Mouse (Mus musculus) heart, postnatal 36 days (tissue): ENCODE measurements around the gene Gm4756. TPM values are rescaled to one million over a fixed set of nuclear protein-coding genes. Genes with fewer than 3 reads are reported as not detected.
"Not testable (repeated sequence)": the region's sequence is repeated elsewhere in the genome, so short reads cannot be mapped to it uniquely, and the experiment has no call there.

ENCODE experiments used
- DNase-seq, 2 experiments: peaks; one replicate each; pipeline ENCODE4 v3.0.0; 2021 to 2022
- intact Hi-C: fragments of 180-260 bp; cut with DNase I; formaldehyde crosslinking; loops from one replicate; pipeline ENCODE4 v1.15.1; 2025
- total RNA-seq, 2 experiments: library from RNA; stranded (reverse); gene quantifications; 2 replicates each; pipeline ENCODE4 v1.2.3; 2021

Gene Gm4756
- total RNA-seq, 2 experiments from 2014 or later: not detected

DNA sequence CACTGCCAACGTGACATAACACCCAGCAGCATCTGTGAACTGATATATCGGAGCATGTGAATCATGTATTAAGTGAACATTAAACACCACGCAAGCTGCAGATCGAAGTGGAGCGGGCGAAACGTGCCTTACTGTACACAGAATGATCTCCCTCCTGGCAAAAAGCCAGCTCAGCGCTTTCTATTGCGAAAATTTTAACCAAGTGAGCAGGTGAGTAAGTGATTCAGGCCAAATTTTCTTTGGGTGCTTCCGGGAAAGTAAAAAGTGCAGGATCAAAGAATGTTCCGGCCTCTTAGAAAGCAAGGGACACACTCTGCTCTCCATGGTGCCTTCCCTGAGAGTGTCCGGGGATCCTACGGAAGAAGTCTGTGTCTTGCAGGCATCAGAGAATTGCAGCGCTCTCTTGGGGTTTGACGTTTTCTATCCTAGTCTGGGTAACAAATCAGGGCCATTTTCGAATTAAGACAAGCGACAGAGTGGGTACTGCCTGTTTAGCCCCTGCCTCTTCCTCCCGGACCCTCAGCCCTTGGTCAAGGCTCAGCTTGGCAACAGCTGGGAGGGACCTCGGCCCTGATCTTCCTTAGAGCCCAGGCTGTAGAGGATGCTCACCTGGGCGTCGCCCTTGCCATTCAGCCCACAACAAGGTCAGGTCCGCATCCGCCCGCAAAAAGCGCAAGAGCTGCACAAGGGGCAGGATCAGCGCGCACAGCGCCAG, 14.7 kb upstream of the Gm4756 start:
- intact Hi-C loops: loop anchor here (5.0 kb wide), 2 partner anchors 98 to 127 kb away; partner anchors contain the start of gene Pcnx4
- peak in 1 of 2 experiments; percentile 46 for DNase-seq

DNA sequence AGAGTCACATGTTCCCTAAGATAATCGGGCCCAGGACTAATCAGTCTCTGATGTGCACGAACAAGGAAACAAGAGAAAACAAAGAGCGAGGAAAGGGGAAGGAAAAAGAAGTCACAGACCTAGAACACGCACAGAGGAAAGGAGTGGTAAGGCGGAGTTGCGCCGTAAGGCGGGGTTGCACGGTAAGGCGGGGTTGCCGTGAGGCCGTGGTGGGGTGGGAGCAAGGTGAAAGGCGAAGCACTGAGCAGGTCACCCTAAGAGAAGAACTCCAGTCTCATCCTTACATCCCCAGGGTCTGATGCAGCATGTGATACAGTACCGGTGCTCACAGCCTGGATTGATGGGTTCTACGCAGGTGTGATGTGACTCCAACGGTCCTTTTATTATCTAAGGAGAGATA, 6.3 kb upstream of the Gm4756 start:
- DNase-seq: no peak
- intact Hi-C loops: loop anchor here (2.0 kb wide), 2 partner anchors 39 to 195 kb away; no protein-coding TSS in a partner anchor

DNA sequence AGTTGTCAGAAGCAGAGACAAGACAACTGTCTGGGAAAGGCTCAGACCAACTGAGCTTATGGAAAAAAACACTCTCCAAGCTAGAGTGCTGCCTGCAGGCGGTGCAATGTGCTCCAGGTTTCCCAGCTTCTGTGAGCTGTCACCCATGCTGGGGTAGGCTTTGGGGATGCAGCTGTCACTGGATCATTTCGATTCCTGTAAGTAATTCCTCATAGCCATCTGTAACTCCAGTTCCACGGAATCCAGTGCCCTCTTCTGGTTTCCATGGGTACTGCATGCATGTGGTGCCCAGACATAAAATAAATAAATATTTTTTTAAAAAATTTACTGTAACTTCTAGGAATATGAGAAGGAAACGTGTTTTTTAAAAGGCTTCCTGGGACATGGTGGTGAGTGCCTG, 5.2 kb upstream of the Gm4756 start:
- DNase-seq: peak; percentile 59 to 72
- intact Hi-C loops: loop anchor here (2.0 to 5.0 kb wide), 3 partner anchors 40 to 194 kb away; no protein-coding TSS in a partner anchor

DNA sequence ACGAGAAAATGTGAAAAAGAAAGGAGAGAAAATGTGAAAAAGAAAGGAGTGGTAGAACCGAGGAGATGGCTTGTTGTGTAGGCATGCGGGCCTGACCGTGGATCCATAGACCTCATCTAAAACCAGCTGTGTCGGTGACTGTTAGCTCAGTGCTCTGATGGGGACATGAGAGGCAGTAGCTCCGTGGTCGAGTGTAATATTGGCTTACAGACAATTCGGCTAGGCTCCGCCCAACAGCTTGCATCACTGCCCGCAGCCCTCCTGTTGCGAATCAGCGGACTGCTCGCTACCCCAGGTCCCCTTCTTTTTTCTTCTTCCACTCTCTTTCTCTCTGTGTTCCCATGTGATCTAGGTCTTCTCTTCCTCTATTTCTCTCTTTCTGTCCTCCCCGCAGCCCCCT, 540 bp downstream of the Gm4756 start:
- intact Hi-C loops: no loop called here
- DNase-seq: no peak

DNA sequence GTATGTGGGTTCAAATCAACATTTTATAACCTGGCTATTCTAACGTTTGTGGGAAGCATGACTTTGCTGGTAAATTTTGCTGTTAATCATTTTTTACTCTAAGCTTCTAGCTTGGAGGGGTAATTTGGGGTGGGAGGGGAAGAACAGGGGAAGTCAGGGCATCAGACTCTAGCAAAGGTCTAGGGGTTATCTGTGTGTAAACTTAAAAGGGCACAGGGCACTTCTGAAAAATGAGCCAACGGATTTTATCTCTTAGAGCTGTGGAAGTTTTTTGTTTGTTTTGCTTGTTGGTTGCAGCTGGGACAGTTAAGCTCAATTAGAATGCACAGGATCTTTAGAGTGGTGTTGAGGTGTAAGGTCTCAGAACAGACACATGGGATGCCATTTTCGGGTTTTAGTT, 11.4 kb downstream of the Gm4756 start:
- intact Hi-C loops: no loop called here
- no peak for DNase-seq

DNA sequence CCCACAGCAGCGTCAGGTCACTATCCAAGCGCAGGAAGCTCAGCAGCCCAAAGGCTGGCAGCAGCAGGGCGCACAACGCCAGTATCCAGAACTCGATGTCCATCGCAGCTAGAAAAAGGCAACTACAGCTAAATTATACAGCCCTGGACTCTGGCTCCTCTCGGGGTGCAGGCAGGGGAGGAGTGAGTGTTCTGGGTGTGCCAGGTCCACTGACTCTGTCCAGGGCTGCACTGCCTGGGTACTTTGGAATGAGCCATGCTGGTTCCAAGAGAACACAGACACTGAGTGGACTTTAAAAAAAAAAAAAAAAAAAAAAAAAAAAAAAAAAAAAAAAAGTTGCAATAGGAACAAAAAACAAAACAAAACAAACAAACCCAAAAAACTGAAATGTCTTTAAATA, 20.7 kb downstream of the Gm4756 start:
- no peak for DNase-seq
- intact Hi-C loops: no loop called here

DNA sequence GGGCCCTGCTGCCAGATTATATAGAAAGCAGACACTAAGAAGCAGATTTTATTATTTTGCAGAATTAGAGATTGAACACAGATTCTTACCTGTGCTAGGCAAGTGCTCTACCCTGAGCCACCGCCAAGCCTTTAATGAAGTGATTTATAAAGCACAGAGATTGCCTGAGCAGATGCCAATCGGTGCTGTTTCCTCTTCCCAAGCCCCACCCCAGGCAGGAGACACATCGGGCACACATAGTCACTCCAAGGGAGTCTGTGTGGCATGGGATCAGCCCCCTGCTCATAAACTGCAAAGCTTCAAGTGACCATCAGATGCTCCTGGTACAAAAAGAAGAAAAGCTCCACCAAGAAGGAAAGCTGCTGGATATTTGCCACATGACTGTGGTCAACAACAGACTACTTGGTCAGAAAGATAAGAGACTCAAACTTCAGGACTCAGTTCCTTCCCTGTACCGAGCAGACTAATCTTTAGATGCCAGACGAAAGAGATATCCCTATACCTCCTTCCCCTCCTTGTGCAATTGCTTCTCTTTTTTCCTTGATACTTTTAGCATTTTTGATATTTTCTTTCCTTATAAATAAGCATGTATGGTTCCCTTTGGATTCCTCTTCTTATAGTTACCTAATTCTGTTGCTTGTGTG, 26.5 kb downstream of the Gm4756 start:
- intact Hi-C loops: no loop called here

DNA sequence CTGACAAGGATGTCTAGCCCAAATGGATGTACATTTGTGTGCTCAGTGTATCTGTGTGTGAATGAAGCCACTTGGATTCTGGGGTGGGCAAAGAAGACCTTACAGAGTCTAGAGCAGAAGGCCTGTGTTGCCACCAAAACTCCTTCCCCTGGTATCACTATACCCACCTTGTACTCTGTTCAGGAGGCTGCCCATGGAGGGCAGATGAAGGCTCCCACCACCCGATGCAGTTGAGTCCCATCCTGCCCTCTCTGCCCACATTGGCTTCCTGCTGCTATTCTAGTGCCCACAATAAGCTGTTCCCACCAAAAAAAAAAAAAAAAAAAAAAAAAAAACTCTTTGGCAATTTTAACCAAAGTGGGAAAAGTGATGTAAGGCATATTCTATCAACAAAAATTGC, 28.0 kb downstream of the Gm4756 start:
- DNase-seq: no peak
- intact Hi-C loops: no loop called here

More for the DNA sequence above, 26.5 kb downstream of the Gm4756 start:
- DNase-seq: no peak

DNA sequence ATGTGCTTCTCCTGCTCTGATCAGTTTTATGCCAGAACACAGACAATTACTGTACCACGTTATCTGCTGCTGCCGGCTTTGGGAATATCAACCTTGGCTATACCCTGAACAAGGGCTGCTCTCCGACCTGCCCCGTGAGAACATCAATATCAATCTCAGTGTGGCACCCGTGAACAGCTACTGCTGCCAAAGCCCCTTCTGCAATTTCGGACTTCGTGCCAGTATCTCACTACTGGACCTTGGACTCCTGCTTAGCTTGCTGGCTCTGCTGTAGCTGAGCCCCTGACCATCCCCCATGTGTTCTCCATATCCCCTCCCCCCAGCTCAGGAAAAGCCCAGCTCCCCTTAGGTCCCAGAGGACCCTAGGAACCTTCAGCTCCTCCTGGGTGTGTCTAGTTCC, 28.6 kb downstream of the Gm4756 start:
- intact Hi-C loops: no loop called here
- no peak for DNase-seq

DNA sequence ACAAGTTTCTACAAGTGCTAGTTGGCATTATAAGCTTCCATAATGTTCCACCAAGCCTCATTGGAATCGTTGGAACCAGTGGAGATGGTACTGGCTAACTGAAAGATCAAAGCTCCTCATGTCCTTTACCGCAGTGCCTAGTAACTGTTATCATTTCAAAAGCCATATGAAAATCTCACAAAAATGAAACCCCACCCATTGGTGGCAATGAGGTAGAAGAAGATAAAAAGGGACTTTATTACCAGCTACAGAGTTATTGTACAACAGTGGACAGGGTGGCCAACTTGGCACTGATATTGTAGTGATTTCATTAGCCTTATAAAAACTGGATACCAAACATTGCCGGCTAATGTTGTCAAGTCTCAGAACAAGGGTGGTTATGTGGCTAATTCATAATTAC, 37.4 kb downstream of the Gm4756 start:
- intact Hi-C loops: no loop called here
- DNase-seq: no peak

DNA sequence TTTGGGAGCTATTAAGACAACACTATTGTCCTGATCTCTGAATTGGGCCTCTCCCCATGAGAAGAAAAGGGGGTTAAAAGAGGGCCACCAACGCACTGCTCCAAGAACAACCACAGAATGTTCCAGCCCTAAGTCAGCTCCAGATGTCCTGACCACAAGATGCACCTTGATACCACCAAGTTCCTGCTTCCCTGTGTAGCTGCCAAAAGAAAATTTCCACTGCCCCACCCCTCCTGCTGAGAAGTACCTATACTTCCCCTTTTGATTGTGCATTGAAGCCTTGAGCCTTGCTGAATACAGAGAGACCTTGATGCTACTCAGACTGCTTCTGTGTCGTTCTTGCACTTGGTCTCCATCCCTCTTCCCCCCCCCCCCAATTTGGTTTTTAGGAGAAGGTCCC, 50.7 kb downstream of the Gm4756 start:
- DNase-seq, intact Hi-C loops: not testable (repeated sequence)

DNA sequence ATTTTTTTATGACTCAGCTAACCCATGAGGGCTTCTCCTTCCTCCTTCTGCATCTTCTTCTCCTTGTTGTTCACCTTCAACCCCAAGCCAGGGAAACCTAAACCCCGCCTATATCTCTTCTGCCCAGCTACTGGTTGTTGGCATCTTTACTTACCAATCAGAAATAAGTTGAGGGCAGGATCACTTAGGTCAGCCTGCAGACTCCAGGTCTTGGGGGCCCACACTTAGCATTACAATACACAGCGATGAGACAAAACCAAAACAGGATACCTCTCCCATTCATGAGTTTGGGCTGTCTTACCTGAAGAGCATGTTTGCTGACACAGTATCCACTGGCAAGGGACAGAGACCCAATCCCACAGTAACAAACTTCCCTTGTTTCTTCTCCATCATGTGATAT, 55.5 kb downstream of the Gm4756 start:
- intact Hi-C loops: no loop called here
- no peak for DNase-seq

DNA sequence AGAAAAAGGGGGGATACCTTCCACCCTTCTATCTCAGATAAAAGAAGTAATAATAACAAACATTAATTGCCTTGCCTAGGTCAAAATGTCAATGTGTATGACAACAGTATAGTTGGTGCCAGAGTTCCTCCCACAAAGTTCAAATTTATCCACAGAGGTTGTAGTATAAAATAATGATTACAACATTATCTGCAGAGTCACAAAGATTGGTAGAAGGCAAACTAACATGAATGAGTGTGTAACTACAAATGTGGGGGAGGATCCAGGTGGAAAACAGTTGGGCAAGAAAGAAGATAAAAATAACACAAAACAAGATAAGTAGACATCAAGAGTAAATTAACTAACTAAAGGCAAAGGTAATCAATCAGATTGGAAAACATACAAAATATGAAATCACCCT, 56.5 kb downstream of the Gm4756 start:
- intact Hi-C loops: no loop called here
- DNase-seq: no peak

DNA sequence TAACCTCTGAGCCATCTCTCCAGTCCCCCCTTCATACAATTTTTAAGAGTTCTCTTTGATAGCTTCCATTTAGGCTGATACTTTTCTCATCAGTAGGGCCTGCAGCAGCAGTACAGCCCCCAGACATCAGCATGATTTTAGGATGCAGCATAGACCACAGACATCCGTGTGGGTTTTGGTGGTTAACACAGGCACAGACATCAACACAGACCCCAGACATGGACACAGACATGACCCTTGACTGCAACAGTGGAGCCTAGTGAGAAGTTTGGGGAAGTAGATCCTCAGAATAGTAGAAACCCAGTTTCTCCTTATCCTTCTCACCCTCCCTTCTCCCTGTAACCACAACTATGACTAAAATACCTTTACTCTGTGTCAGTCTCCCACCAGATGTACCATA, 64.1 kb downstream of the Gm4756 start:
- intact Hi-C loops: loop anchor here (10.0 kb wide), 1 partner anchor 109 kb away; no protein-coding TSS in a partner anchor
- no peak for DNase-seq

DNA sequence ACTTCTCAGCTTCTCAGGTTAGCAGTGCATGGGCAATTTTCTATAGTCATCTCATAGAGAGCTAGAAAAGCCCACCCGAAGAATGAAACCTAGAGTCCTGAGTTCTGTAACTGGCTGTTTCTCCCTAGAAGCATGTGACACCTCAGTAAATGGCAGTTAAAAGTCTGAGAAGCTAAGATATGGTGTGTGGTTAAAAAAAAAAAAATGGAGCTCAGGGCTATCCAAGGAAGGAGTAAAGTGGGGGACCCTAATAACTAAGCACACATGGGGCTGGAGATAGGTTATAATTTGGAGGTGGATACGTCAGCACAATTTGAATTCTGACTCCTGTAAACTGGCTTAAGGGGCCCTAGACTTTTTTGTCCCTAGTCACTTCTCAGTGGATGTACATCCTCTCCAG, 66.4 kb downstream of the Gm4756 start:
- intact Hi-C loops: loop anchor here (10.0 kb wide), 1 partner anchor 112 kb away; no protein-coding TSS in a partner anchor

DNA sequence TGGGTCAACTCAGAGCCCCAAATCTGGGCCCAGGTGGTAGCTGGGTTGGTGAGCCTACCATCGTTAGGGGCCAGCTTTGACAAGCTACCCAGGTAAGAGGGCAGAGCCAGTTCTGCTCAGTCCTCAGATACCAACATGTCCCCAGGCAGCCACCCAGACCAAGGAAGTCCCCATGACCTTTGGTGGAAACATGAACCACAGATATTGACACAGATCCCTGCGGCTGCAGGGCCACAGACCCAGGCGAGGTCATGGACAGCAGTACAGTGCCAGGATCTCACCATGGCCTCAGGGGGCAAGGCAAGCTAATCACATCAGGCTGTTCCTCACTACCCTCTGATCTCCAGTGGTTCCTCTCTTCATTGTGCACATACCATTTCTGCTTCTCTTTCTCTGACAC, 67.4 kb downstream of the Gm4756 start:
- intact Hi-C loops: loop anchor here (10.0 kb wide), 1 partner anchor 113 kb away; no protein-coding TSS in a partner anchor

More for the DNA sequence above, 66.4 kb downstream of the Gm4756 start:
- DNase-seq: no peak

DNA sequence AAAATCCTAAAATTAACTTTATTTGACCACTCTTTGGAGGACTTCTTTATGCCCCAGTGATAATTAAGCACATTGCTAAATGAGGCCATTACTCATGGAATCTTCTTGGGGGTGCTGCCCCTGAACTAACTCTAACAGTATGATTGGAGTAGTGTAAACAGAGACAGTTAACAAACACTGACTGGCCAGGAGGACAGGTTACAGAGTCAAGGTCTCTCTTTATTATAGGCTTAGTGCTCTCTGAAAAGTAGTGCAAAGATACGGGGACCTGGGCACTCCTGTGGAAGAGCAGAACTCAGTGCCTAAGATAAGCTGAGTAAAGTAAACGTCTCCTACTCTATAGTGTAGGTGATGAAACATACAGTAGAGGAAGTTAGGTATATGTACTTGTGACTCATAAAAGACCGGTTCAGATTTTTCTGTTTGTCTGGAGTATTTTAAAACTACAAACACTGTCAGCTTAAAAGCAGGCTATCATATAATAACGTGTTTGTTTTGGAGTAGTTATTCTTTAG, 85.1 kb downstream of the Gm4756 start:
- intact Hi-C loops: no loop called here
- no peak for DNase-seq

More for the DNA sequence above, 67.4 kb downstream of the Gm4756 start:
- no peak for DNase-seq

DNA sequence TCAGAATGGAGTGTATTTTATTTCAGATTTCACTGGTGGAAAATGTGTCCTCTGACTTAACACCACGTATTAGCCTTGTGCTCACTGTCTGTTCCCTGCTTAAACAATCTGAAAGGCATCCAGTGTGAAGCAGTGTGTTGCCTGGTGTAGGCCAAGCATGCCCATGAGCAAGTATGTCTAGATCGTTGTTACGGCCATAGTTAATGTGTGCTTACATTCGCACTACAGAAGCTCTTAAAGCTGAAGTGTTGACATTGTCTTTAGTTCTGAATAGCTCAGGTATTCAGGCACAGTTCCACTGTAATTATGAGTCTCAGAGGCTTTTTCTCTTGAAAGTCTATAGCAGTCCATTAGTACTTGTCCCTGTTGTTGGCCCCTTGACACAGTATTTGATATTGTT, 95.1 kb downstream of the Gm4756 start:
- intact Hi-C loops: no loop called here
- DNase-seq: no peak

DNA sequence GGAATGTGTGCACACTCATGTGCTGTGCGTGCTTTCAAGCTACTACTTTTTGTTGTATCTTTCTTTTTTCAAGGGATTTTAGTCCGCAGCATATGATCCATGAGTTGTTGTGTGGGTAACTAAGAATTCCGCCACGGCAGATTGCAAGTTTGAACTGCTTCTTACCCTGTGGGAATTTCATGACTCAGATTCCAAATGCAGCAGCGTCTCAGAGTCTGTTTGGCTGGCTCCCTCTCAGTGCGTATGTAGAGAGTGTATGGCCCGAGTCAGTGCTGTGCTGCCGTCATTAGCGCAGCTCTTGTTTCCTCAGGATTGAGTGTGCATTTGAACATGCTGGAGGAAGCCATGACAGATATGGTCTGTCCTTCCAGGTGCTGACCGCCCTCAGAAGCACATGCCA, 110.9 kb downstream of the Gm4756 start:
- no peak for DNase-seq
- intact Hi-C loops: loop anchor here (5.0 to 10.0 kb wide), 3 partner anchors 124 to 454 kb away; partner anchors contain the start of genes Dhrs7, Jkamp and L3hypdh

DNA sequence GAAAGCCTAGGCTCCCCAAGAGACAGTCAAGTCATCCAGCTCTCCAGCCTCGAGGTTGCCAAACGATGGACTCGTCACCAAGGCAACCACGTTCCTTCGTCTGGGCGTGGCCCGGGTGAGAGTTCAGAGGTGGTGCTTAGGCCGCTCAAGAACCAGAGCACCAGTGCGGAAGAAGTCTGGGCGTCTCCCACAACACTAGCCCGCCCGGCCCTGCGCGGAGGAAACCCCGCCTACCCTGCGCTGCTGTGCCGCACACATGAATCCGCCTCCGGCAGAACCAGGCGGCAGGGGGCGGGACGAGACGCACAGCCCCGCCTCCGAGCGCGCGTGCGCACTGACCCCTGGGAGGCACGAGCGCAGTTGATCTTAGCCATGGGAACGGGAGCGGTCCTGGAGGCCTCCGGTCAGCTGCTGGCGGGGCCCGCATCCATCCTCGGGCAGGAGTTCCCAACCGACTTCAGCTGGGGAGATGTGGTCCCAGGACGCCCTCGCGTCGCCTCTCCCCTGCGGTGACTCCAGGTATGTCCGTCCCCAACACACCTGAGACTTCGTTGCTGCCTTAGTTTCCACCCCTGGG, 113.4 kb downstream of the Gm4756 start, which contains the start of gene Pcnx4:
Gene Pcnx4 (plus strand): TSS at position 363 of the 577 bp plus-strand sequence.
- peak; percentile 98 for DNase-seq
- intact Hi-C loops: loop anchor here (5.0 to 10.0 kb wide), 3 partner anchors 126 to 451 kb away; partner anchors contain the start of genes Dhrs7, Jkamp and L3hypdh

DNA sequence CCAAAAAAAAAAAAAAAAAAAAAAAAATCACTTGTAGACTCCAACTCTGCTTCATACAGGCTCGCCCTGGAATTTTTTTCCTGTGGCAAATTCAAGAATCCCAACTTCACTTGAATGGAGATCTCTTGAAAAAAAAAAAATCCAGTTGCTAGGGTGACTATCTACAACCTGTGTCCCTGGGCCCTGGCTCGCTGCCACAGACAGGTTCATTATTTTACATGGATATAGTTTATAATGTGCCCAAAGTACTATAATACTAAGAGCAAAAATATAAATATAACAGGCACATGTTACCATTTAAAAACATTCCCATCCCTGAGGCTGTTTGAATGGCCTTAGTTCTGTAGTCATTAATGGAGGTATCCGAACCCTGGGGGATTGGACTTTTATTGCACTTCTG, 113.9 kb downstream of the Gm4756 start:
- intact Hi-C loops: loop anchor here (5.0 to 10.0 kb wide), 3 partner anchors 127 to 451 kb away; partner anchors contain the start of genes Dhrs7, Jkamp and L3hypdh
- DNase-seq: no peak
